ENCODE assay signal across 24 mouse cellular contexts in the genomic region with DNA sequence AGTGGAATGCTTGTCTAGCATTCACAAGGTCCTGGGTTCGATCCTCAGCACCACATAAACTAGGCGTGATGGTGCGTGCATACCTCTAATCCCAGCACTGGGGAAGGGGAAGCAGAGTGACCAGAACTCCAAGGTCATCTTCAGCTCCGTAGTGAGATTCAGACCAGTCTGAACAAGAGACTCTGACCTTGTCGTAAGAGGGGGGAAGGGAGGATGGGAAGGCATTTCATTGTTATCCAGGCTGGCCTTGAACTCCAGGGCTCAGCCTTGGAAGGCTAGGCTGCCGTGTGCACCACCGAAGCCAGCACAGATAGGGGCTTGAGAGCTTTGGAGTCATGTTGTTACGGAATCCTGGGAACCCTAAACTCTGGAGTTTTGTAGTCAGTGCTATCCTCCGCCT. TPM values are rescaled to one million over a fixed set of nuclear protein-coding genes. Genes with fewer than 3 reads are reported as not detected.
DNase-seq lines count a peak whose midpoint lies in the region; ATAC-seq and TF ChIP-seq lines count a peak whose summit lies in the region.
"Had no signal": no experiment of that assay in that cellular context is flagged by ENCODE, and none has a peak within 500 bp of the region (broad histone marks: within the 10 kb centered on the region; RNA-seq: fewer than 3 reads in every experiment).

No protein-coding gene starts in this region.

- H3K36me3 ChIP-seq in ES-E14 (ENCODE audit: control insufficient read depth, insufficient read depth, low read length, poor library complexity, severe bottlenecking) = no peaks in the 10 kb centered on the region
- H3K36me3 ChIP-seq in neural tube, embryonic 14.5 days (ENCODE audit: control insufficient read depth, insufficient read depth, low read length) = no peaks in the 10 kb centered on the region
- H3K36me3 ChIP-seq: embryonic facial prominence, embryonic 12.5 days; intestine, embryonic 15.5 days; kidney, embryonic 15.5 days; liver, embryonic 13.5 days; lung, embryonic 15.5 days; stomach, embryonic 15.5 days had no signal

- peaks cover 9 to 44% of the 10 kb centered on the region in 2 experiments for H3K4me1 ChIP-seq in ES-E14 (ENCODE audit: control insufficient read depth in 2 of 2, insufficient read depth in 2 of 2, low read length in 2 of 2, poor library complexity in 1 of 2)
- peaks cover 27% of the 10 kb centered on the region for H3K4me1 ChIP-seq in neural tube, embryonic 14.5 days (ENCODE audit: control insufficient read depth, insufficient read depth, low read length)

- H3K27ac ChIP-seq in gastrocnemius, adult 2 months = no peak overlapping the region
- H3K27ac ChIP-seq in left cerebral cortex, adult 2 months = peak overlapping the region; percentile 44; the same call in 1 of the 2 replicates
- peak overlapping the region; percentile 13; the same call in 1 of the 2 replicates for H3K27ac ChIP-seq in ES-E14 (ENCODE audit: insufficient read depth, low read depth, low read length, poor library complexity, severe bottlenecking)
- 0 out of 2 replicates have a peak overlapping the region, but pooled peaks have one; percentile 44 for H3K27ac ChIP-seq in neural tube, embryonic 14.5 days (ENCODE audit: low read depth, low read length)
- H3K27ac ChIP-seq: embryonic facial prominence, embryonic 12.5 days; intestine, embryonic 15.5 days; kidney, embryonic 15.5 days; liver, embryonic 13.5 days; lung, embryonic 15.5 days; stomach, embryonic 15.5 days had no signal

- H3K27me3 ChIP-seq in neural tube, embryonic 14.5 days (ENCODE audit: control insufficient read depth, insufficient read depth, low read length) = no peaks in the 10 kb centered on the region; the same call in 1 of the 2 replicates
- H3K27me3 ChIP-seq: Patski had no signal

- in situ Hi-C loops in ES-E14 (cut with MboI; ENCODE audit: low sequenced_read_pairs in 2 of 2, unreplicated experiment in 2 of 2) = no loop called here

- H3K4me2 ChIP-seq in neural tube, embryonic 14.5 days (ENCODE audit: low read depth, low read length) = no peak overlapping the region; the same call in 1 of the 2 replicates
- H3K4me2 ChIP-seq: embryonic facial prominence, embryonic 12.5 days; intestine, embryonic 15.5 days; kidney, embryonic 15.5 days; liver, embryonic 13.5 days; lung, embryonic 15.5 days; stomach, embryonic 15.5 days had no signal

- no peaks in the 10 kb centered on the region for H3K9me3 ChIP-seq in ES-E14 (ENCODE audit: control insufficient read depth, insufficient read depth, low read depth, low read length)
- H3K9me3 ChIP-seq in neural tube, embryonic 14.5 days (ENCODE audit: control insufficient read depth, low read length) = no peaks in the 10 kb centered on the region
- H3K9me3 ChIP-seq: embryonic facial prominence, embryonic 12.5 days; intestine, embryonic 15.5 days; kidney, embryonic 15.5 days; liver, embryonic 13.5 days; lung, embryonic 15.5 days; stomach, embryonic 15.5 days had no signal

- intact Hi-C loops in gastrocnemius, adult 2 months (cut with DNase I) = no loop called here
- intact Hi-C loops in gastrocnemius, postnatal 14 days (cut with DNase I; ENCODE audit: low total_unique reads) = loop anchor here (5.0 kb wide), 1 partner anchor 37 kb away; no protein-coding TSS in a partner anchor
- intact Hi-C loops in left cerebral cortex, adult 2 months (cut with DNase I) = loop anchor here (2.0 kb wide), 1 partner anchor 27 kb away; no protein-coding TSS in a partner anchor
- intact Hi-C loops in left cerebral cortex, postnatal 4 days (cut with DNase I) = no loop called here

- no peak for TF ChIP-seq CTCF in gastrocnemius, adult 2 months (IDR thresholded peaks at IDR 0.05)
- TF ChIP-seq CTCF in left cerebral cortex, adult 2 months (IDR thresholded peaks at IDR 0.05) = no peak

- H3K4me3 ChIP-seq in gastrocnemius, adult 2 months = no peak overlapping the region
- H3K4me3 ChIP-seq in left cerebral cortex, adult 2 months = no peak overlapping the region
- peak overlapping the region in 1 of 2 experiments; percentile 3; a peak in 2 of 4 replicates for H3K4me3 ChIP-seq in ES-E14 (ENCODE audit: insufficient read depth in 1 of 2, low read depth in 1 of 2, low read length in 2 of 2, poor library complexity in 1 of 2, severe bottlenecking in 1 of 2)
- H3K4me3 ChIP-seq in neural tube, embryonic 14.5 days (ENCODE audit: low read depth, low read length) = no peak overlapping the region
- H3K4me3 ChIP-seq: embryonic facial prominence, embryonic 12.5 days; intestine, embryonic 15.5 days; kidney, embryonic 15.5 days; liver, embryonic 13.5 days; lung, embryonic 15.5 days; stomach, embryonic 15.5 days had no signal

- WGBS in neural tube, embryonic 14.5 days = 63% methylated on average over 9 of the region's 9 CpGs

- peak; percentile 10 for DNase-seq in gastrocnemius, adult 2 months
- DNase-seq in gastrocnemius, postnatal 14 days = no peak
- no peak for DNase-seq in left cerebral cortex, adult 2 months (ENCODE audit: extremely low spot score in 1 of 2, low spot score in 2 of 2)
- no peak for DNase-seq in left cerebral cortex, postnatal 4 days
- no peak for DNase-seq in ES-E14 (ENCODE audit: low read depth, low spot score)
- DNase-seq in spleen, postnatal 36 days (ENCODE audit: low spot score in 2 of 2) = no peak
- DNase-seq in layer of hippocampus, adult 9-10 months (ENCODE audit: low spot score) = no peak
- DNase-seq: adrenal gland, postnatal 36 days; cerebellum, adult 2 months; gastrocnemius, postnatal 25 days; heart, postnatal 10 days; liver, embryonic 13.5 days; right cerebral cortex, adult 18-20 months; thymus, postnatal 25 days had no signal

- no peak overlapping the region for H3K9ac ChIP-seq in ES-E14 (ENCODE audit: insufficient read depth, low read depth, low read length, poor library complexity, severe bottlenecking)
- H3K9ac ChIP-seq in neural tube, embryonic 14.5 days (replicated peaks; ENCODE audit: low read depth, low read length) = no peak overlapping the region
- H3K9ac ChIP-seq: embryonic facial prominence, embryonic 12.5 days; intestine, embryonic 15.5 days; kidney, embryonic 15.5 days; liver, embryonic 13.5 days; lung, embryonic 15.5 days; stomach, embryonic 15.5 days had no signal

- no peak for ATAC-seq in neural tube, embryonic 14.5 days (ENCODE audit: low read depth)
- ATAC-seq: forebrain, embryonic 16.5 days; intestine, embryonic 15.5 days; Patski had no signal

TF ChIP-seq in ES-E14, 5 proteins besides CTCF, POLR2A, EP300 and RAD21:
- TF ChIP-seq ZC3H11A (IDR thresholded peaks at IDR 0.05; ENCODE audit: borderline replicate concordance, low read depth, low read length) (no peak), HCFC1 (IDR thresholded peaks at IDR 0.05; ENCODE audit: borderline replicate concordance, insufficient read depth, low read length) (no peak), MAFK (IDR thresholded peaks at IDR 0.05; ENCODE audit: insufficient read depth, low read depth, low read length) (no peak), ZNF384 (IDR thresholded peaks at IDR 0.05; ENCODE audit: low read depth, low read length) (no peak), CHD2 (IDR thresholded peaks at IDR 0.05; ENCODE audit: low read depth, low read length) (no peak)

RNA-seq across cellular contexts. Expression of a gene that starts 3.8 kb away (rescaled TPM):
- total RNA-seq in gastrocnemius, adult 2 months (2021) = 1 to 10 TPM; 3.0 to 4.3 TPM
- total RNA-seq in gastrocnemius, postnatal 14 days (2021) = 1 to 10 TPM; 7.3 to 8.5 TPM
- 10 to 100 TPM; 13.8 to 14.1 TPM for total RNA-seq in left cerebral cortex, adult 2 months (2021)
- 10 to 100 TPM; 16.7 to 18.5 TPM for total RNA-seq in left cerebral cortex, postnatal 4 days (2021)
- 7.3 and 11.6 TPM in 2 replicates for total RNA-seq in ES-E14 (2012; rRNA removed)
- 23.6 and 27.9 TPM in 2 replicates for polyA plus RNA-seq in neural tube, embryonic 14.5 days (2014; fragmentation: Nextera tagmentation; extraction: Ambion mirVana)

RNA-seq across cellular contexts. Expression of a gene that starts 54.2 kb away (rescaled TPM):
- under 1 TPM in 1 of 2 experiments, not detected in 1; 0.25 TPM for total RNA-seq in gastrocnemius, adult 2 months (2021)
- under 1 TPM in 1 of 2 experiments, not detected in 1; 0.29 TPM for total RNA-seq in gastrocnemius, postnatal 14 days (2021)
- total RNA-seq in left cerebral cortex, adult 2 months (2021) = not detected
- total RNA-seq in left cerebral cortex, postnatal 4 days (2021) = under 1 TPM; 0.26 to 0.56 TPM
- 11.6 and 14.1 TPM in 2 replicates for total RNA-seq in ES-E14 (2012; rRNA removed)
- 2.5 and 2.8 TPM in 2 replicates for polyA plus RNA-seq in neural tube, embryonic 14.5 days (2014; fragmentation: Nextera tagmentation; extraction: Ambion mirVana)
- total RNA-seq: common myeloid progenitor, adult 5-6 weeks; monocyte, adult 5-6 weeks had no signal

Comparison
In these comparisons a context has a peak if more than half of its experiments do, and no peak if none do; other contexts are left out.
1. intact Hi-C loops: an anchor here in gastrocnemius, postnatal 14 days (5.0 kb wide) and left cerebral cortex, adult 2 months (2.0 kb wide); none called in gastrocnemius, adult 2 months and left cerebral cortex, postnatal 4 days.